Mouse (Mus musculus): Measurements from ENCODE around the gene Foxi3.

The Foxi3 gene

GRCm38 (mm10) chr6:70986683-70987082 is 30.4 kb downstream of the Foxi3 start:
- DNase-seq (ENCODE audit: low spot score in 2 of 2) = no peak

- DNase-seq (ENCODE audit: low spot score in 2 of 2) = no peak
Measured at GRCm38 (mm10) chr6:70996123-70996723, 39.9 kb downstream of the Foxi3 start.

- no peak for DNase-seq (ENCODE audit: low spot score in 2 of 2)
Measured at GRCm38 (mm10) chr6:71002656-71003055, 46.3 kb downstream of the Foxi3 start.

- DNase-seq (ENCODE audit: low spot score in 2 of 2) = no peak
Measured at GRCm38 (mm10) chr6:71004161-71004560, 47.8 kb downstream of the Foxi3 start.
